Mouse (Mus musculus): Measurements from ENCODE around the gene Slc39a13. TPM values are rescaled to one million over a fixed set of nuclear protein-coding genes. Genes with fewer than 3 reads are reported as not detected.

Slc39a13 gene
- total and polyA plus RNA-seq, 2 experiments from 2014 or later: 22.6 to 37.1 TPM

GRCm38 (mm10) chr2:91078314-91079025, 8.3 kb upstream of the Slc39a13 start:
- WGBS: 0% methylated on average over 18 of the region's 36 CpGs
- Histone ChIP-seq H3K4me1 (ENCODE audit: insufficient read depth, low read length) (no peaks in the 10 kb centered on the region), H3K27ac (peak overlapping the region; percentile 41), H3K9ac (replicated peaks; ENCODE audit: low read length) (peak overlapping the region; percentile 64), H3K4me2 (ENCODE audit: low read depth, low read length) (peak overlapping the region; percentile 91), H3K36me3 (ENCODE audit: insufficient read depth, low read length) (no peaks in the 10 kb centered on the region), H3K27me3 (ENCODE audit: insufficient read depth, low read length) (no peaks in the 10 kb centered on the region), H3K9me3 (ENCODE audit: low read length) (no peaks in the 10 kb centered on the region), H3K4me3 (ENCODE audit: low read length) (peak overlapping the region; percentile 49)
- no peak; the same call in 1 of the 2 replicates for TF ChIP-seq CTCF (IDR thresholded peaks at IDR 0.05; ENCODE audit: low read depth)
- ATAC-seq (peak; percentile 82), DNase-seq (ENCODE audit: low spot score) (peak; percentile 39)

DNA sequence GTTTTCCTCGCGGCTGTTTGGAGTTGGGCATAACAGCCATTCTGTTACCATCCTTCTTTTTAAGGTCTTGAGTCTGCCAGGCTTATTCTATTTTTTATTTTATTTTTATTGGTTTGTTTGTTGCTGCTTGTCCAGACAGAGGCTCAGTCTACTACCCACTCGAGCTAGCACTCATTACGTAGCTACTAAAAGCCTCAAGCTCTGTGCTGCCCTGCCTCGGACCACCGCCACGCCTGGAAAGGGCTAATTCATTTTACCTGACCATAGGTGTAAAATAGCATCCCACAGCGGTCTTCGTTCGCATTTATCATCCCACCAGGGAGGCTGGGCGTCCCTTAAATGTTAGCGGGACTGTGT, 7.7 kb upstream of the Slc39a13 start:
- no peak for TF ChIP-seq CTCF (IDR thresholded peaks at IDR 0.05; ENCODE audit: low read depth)
- no peaks in the 10 kb centered on the region for H3K27me3 ChIP-seq (ENCODE audit: insufficient read depth, low read length)
- no peaks in the 10 kb centered on the region for H3K36me3 ChIP-seq (ENCODE audit: insufficient read depth, low read length)
- no peaks in the 10 kb centered on the region for H3K9me3 ChIP-seq (ENCODE audit: low read length)
- no peak for ATAC-seq
- peak overlapping the region; percentile 64 for H3K9ac ChIP-seq (replicated peaks; ENCODE audit: low read length)
- H3K27ac ChIP-seq: 0 out of 2 replicates have a peak overlapping the region, but pooled peaks have one; percentile 32
- no peaks in the 10 kb centered on the region for H3K4me1 ChIP-seq (ENCODE audit: insufficient read depth, low read length)
- WGBS: 12% methylated on average over 12 of the region's 12 CpGs
- peak overlapping the region; percentile 49 for H3K4me3 ChIP-seq (ENCODE audit: low read length)
- H3K4me2 ChIP-seq (ENCODE audit: low read depth, low read length): peak overlapping the region; percentile 91
- DNase-seq (ENCODE audit: low spot score): no peak

GRCm38 (mm10) chr2:91072092-91072491, 1.9 kb upstream of the Slc39a13 start:
- no peak overlapping the region for H3K4me3 ChIP-seq (ENCODE audit: low read length)
- H3K27me3 ChIP-seq (ENCODE audit: insufficient read depth, low read length): no peaks in the 10 kb centered on the region
- peaks cover 20% of the 10 kb centered on the region for H3K4me1 ChIP-seq (ENCODE audit: insufficient read depth, low read length)
- 41% methylated on average over 1 of the region's 1 CpGs for WGBS
- no peak overlapping the region for H3K9ac ChIP-seq (replicated peaks; ENCODE audit: low read length)
- no peak overlapping the region for H3K27ac ChIP-seq
- no peak for TF ChIP-seq CTCF (IDR thresholded peaks at IDR 0.05; ENCODE audit: low read depth)
- no peak overlapping the region for H3K4me2 ChIP-seq (ENCODE audit: low read depth, low read length)
- ATAC-seq: no peak
- DNase-seq (ENCODE audit: low spot score): no peak
- H3K9me3 ChIP-seq (ENCODE audit: low read length): no peaks in the 10 kb centered on the region
- no peaks in the 10 kb centered on the region; the same call in 1 of the 2 replicates for H3K36me3 ChIP-seq (ENCODE audit: insufficient read depth, low read length)

DNA sequence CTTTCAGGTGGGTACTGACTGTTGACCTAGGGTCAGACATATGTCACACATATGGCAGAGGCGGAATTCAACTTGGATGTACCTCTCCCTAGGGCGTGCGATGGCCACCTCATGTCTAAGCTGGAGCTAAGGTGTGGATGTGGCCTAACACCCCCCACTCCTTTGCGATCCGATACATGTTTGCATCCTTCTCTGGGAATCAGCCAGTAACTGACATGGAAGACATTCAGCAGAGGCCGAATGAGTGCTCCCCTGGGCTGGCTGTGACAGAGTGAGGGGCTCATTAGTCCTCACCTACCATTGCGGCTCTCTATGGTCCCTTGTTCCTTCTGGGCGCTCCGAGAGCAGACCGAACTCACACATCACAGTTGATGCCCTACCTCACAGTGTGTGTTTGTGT, 842 bp upstream of the Slc39a13 start:
- Histone ChIP-seq H3K9ac (replicated peaks; ENCODE audit: low read length) (peak overlapping the region; percentile 72), H3K4me3 (ENCODE audit: low read length) (peak overlapping the region; percentile 70), H3K9me3 (ENCODE audit: low read length) (no peaks in the 10 kb centered on the region), H3K36me3 (ENCODE audit: insufficient read depth, low read length) (no peaks in the 10 kb centered on the region; the same call in 1 of the 2 replicates), H3K4me2 (ENCODE audit: low read depth, low read length) (peak overlapping the region; percentile 67), H3K27me3 (ENCODE audit: insufficient read depth, low read length) (no peaks in the 10 kb centered on the region), H3K27ac (peak overlapping the region; percentile 83), H3K4me1 (ENCODE audit: insufficient read depth, low read length) (peaks cover 20% of the 10 kb centered on the region)
- ATAC-seq (no peak), DNase-seq (ENCODE audit: low spot score) (no peak)
- 83% methylated on average over 10 of the region's 10 CpGs for WGBS
- no peak for TF ChIP-seq CTCF (IDR thresholded peaks at IDR 0.05; ENCODE audit: low read depth)

- Histone ChIP-seq H3K36me3 (ENCODE audit: insufficient read depth, low read length) (peaks cover 4% of the 10 kb centered on the region; the same call in 1 of the 2 replicates), H3K27me3 (ENCODE audit: insufficient read depth, low read length) (no peaks in the 10 kb centered on the region), H3K27ac (peak overlapping the region; percentile 83), H3K4me2 (ENCODE audit: low read depth, low read length) (peak overlapping the region; percentile 67), H3K9me3 (ENCODE audit: low read length) (no peaks in the 10 kb centered on the region), H3K4me1 (ENCODE audit: insufficient read depth, low read length) (peaks cover 20% of the 10 kb centered on the region), H3K9ac (replicated peaks; ENCODE audit: low read length) (peak overlapping the region; percentile 72), H3K4me3 (ENCODE audit: low read length) (peak overlapping the region; percentile 70)
- TF ChIP-seq CTCF (IDR thresholded peaks at IDR 0.05; ENCODE audit: low read depth): 0 out of 2 replicates have a peak, but pooled peaks have one; percentile 6
- ATAC-seq: no peak
- 12% methylated on average over 14 of the region's 14 CpGs for WGBS
- no peak for DNase-seq (ENCODE audit: low spot score)
Observed at GRCm38 (mm10) chr2:91069306-91070000, 764 bp downstream of the Slc39a13 start.

GRCm38 (mm10) chr2:91068872-91069165, 1.4 kb downstream of the Slc39a13 start:
- Histone ChIP-seq H3K4me1 (ENCODE audit: insufficient read depth, low read length) (peaks cover 20% of the 10 kb centered on the region), H3K9ac (replicated peaks; ENCODE audit: low read length) (peak overlapping the region; percentile 72), H3K4me2 (ENCODE audit: low read depth, low read length) (peak overlapping the region; percentile 67), H3K36me3 (ENCODE audit: insufficient read depth, low read length) (peaks cover 10% of the 10 kb centered on the region), H3K27ac (no peak overlapping the region), H3K4me3 (ENCODE audit: low read length) (peak overlapping the region; percentile 70), H3K27me3 (ENCODE audit: insufficient read depth, low read length) (no peaks in the 10 kb centered on the region), H3K9me3 (ENCODE audit: low read length) (no peaks in the 10 kb centered on the region)
- WGBS: 46% methylated on average over 6 of the region's 6 CpGs
- ATAC-seq: no peak
- no peak for TF ChIP-seq CTCF (IDR thresholded peaks at IDR 0.05; ENCODE audit: low read depth)
- DNase-seq (ENCODE audit: low spot score): no peak

Measured in hindbrain, postnatal 0 days (tissue).